Mouse (Mus musculus) ES-Bruce4 (cell line): ENCODE results near the gene Dctn3.

Experiments
- CTCF ChIP-seq: IDR thresholded peaks from one replicate; pipeline ENCODE4 v1.8.1; 2011; ENCODE audit warnings: low read depth, low read length
- EP300 ChIP-seq: IDR thresholded peaks from 2 replicates; pipeline ENCODE4 v1.6.1; 2011; ENCODE audit warnings: low read depth, low read length; ENCODE audit not compliant: insufficient read depth
- POLR2A ChIP-seq: IDR thresholded peaks from one replicate; pipeline ENCODE4 v1.8.1; 2011; ENCODE audit warnings: low read length; ENCODE audit not compliant: insufficient read depth

DNA sequence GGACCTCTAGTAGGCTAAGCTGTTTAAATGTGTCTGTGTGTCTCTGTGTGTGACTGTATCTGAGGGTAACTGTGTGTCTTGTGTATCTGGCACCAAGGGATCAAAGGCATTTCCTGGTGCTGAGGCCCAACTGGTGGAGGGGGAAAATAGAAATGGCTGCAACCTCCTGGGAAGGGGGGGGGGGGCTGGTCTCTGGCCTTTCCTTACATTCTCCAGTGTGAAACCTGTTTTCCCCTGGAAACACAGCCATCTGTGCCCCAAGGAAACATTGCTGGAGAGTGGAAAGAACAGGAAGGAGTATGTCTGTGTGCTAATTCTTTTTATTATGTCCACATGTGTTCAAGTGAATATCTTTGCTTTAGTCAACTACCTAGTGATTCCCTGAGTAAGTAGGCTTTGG, 38.7 kb upstream of the Dctn3 start:
- TF ChIP-seq POLR2A: no peak
- no peak for TF ChIP-seq CTCF
- no peak for TF ChIP-seq EP300
